Mouse (Mus musculus) heart, adult 9 months (tissue): ENCODE data around the gene Zan.
A peak's percentile ranks its signal among the peaks of the same experiment; 100 is the strongest.

Source experiments
- DNase-seq, 2 experiments: peaks; one replicate each; pipeline ENCODE4 v3.0.0; 2022; ENCODE audit warnings: low spot score in 2 of 2

The Zan gene

DNA sequence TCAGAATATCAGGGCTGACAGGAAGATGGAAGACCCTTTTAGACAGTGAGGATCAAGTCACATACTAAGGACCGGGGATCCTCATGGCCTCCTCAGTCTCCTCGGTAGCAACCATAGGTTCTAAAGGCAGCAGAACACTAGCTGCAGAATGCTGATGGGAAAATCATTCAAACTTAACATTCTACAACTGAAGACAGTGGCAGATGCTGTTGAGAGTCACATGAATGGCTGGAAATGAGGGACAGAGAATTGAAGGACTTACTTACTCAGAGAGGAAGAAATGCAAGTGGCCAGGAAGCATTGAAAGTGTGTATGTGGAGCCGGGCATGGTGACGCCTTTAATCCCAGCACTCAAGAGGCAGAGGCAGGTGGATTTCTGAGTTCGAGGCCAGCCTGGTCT lies at the start of gene Zan:
Gene Zan (minus strand): TSS at position 101 of the 400 bp plus-strand sequence.
- no peak for DNase-seq

DNA sequence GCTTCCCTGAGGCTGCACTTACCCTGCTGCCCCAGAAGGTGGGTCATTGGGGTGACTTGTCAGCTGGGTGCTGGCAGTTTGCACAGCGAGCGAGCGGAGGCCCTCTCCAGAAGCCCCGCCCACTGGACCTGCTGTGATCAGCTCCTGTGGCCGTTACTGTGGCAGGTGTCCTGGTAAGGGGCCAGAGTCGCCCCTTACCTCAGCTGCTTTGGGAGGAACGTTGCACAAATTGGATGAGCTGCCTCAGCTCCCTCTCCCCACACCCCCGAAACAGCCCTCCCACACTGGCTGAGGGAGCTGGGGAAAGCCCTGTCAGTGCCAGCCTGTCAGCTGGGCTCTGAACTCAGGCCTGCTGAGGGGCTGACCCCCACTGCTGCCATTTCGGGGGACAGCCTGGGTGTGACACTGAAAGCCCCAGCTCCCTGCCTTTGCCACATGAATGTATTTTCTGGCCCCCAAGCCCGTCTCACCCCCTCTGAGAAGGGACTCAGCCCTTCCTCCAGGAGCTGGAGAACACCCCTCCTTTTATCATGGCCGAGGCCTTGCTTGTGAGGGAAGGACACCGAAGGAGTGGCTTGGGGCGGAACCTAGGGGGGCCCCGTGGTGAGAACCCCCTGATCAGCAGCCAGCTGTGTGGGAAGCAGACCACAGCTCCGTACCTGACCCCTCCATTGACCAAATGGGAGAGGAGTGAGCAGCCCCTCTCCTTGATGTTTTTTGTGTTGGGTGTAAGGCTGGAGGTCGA lies 49.5 kb upstream of the Zan start:
- no peak for DNase-seq

DNA sequence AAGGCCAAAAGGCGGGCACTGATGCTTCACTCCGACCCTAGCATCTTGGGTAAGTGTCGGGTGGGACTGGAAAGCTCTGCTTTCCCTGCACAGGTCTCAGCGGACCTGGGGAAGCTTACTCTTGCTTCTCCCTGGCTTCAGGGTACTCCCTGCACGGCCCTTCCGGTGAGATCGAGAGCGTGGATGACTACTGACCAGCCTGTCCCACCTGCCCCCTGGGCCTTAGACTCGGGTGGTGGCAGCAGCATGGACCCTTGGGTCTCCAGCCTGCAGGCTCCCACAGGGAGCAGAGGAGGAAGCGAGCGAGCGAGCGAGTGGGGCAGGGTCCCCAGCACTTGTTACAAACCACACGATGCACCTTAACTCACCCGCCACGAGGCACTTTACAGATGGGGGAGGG lies 48.6 kb upstream of the Zan start:
- DNase-seq: no peak

DNA sequence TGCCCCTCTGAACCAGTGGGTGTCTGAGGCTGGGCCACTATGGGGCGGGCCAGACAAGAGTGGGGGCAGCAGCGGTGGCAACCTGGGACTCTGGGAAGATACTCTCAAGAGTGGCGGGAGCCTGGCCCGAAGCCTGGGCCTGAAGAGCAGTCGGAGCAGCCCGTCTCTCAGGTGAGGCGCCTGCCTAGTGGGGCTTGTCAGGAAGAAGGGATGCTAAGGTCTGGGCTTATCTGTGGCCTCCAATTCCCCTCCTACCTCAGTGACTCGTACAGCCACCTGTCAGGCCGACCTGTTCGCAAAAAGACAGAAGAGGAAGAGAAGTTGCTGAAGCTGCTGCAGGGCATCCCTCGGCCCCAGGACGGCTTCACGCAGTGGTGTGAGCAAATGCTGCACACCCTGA lies 47.8 kb upstream of the Zan start:
- DNase-seq: no peak

DNA sequence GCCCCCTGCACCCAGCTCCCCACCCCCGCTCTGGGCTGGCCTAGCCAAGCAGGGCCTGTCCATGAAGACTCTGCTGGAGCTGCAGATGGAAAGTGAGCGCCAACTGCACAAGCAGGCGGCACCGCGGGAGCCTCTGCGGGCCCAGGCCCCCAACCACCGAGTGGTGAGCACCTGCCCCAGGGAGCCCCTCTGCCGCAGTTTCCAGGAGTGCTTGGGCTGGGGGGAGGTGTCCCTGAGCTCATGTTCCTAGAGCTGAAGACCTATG lies 47.3 kb upstream of the Zan start:
- DNase-seq: no peak

DNA sequence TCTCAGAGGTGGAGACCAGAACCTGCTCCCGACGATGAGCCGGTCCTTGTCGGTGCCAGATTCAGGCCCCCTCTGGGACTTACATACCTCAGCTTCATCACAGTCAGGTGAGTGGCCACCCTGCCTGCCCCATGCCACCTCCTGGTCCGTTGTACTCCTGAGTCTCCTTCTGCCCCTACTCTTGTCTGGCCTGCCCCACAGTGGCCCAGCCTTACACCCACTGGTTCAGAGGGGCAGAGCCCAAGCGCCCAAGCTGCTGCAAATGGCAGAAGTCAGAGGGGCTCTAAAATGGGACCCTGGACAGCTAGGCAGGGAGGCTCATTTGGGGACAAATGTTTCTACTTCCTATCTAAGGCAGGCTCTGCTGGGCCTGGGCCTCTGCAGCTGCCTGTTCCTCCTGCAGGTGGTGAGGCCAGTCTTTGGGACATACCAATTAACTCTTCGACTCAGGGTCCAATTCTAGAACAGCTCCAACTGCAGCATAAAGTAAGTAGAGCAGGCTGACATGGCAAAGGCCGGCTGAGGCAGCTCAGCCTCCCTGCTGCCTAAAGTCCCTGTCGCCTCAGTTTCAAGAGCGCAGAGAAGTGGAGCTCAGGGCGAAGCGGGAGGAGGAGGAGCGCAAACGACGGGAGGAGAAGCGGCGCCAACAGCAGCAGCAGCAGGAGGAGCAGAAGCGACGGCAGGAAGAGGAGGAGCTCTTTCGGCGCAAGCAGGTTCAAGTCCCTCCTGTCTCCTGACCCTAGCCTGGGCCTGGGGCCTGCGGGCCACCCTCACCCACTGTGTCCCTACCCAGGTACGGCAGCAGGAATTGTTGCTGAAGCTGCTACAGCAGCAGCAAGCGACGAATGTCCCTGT lies 46.8 kb upstream of the Zan start:
- no peak for DNase-seq

DNA sequence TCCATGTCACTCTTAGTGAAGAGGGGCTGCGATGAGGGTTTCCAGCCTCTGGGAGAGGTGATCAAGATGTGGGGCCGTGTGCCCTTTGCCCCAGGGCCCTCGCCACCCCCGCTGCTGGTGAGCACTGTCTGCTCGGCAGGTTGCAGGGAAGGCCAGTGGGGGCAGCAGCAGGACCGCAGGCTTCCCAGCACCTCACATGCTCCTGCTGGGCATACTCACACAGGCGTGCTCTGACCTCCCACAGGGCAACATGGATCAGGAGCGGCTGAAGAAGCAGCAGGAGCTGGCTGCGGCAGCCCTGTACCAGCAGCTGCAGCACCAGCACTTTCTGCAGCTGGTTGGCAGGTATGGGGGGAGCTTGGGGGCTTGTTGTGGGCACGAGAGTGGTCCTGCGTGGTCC lies 45.8 kb upstream of the Zan start:
- DNase-seq: no peak

DNA sequence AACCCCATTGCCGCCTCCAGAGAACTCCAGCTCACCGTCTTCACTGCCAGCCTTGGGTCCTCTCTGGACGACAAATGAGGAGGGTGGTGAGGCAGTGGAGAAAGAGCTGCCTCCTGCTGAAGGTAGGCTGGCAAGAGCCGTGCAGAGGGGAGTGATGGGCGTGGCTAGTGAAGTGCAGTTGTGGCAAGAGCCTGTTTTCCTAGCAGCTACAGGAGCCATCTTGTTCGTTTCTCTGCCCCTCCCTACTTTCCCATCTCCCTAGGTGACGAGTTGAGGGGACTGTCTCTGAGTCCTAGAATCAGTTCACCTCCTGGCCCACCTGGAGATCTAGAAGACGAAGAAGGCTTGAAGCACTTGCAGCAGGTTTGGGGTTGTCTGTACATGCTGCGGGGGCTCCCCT lies 45.0 kb upstream of the Zan start:
- DNase-seq: no peak

DNA sequence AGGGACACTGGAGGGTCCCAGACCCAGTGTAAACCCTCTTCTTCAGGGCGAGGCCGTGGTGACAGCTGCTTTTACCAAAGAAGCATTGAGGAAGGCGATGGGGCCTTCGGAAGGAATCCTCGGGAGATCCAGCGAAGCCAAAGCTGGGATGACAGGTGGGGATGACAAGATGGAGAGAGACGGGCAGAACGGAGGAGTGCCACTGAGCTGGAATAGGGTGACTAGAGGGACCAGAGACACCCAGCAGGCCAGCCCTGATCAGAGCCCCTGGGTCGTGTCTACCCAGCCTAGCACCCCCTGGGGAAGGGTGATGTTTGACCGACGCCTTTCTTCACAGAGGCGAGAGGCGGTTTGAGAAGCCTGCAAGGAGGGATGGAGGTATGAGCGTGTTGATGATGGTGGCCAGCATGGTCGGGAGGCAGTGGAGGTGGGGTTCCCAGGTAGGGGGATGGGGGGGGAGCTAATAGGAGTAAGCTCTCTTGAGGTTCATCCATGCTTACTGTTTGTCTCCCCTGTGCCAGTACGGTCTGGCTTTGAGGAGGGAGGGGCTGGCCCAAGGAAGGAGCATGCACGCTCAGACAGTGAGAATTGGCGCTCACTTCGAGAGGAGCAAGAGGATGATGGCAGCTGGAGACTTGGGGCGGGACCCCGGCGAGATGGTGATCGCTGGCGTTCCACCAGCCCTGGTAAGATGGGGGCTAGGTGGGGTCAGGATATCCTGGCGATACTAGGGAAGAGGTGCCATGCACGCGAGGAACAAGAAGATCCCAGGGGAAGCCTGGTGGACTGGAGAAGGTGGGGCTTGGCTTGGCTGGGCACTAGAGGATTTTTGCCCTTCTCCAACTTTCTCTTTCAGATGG lies 43.1 kb upstream of the Zan start:
- DNase-seq: no peak

DNA sequence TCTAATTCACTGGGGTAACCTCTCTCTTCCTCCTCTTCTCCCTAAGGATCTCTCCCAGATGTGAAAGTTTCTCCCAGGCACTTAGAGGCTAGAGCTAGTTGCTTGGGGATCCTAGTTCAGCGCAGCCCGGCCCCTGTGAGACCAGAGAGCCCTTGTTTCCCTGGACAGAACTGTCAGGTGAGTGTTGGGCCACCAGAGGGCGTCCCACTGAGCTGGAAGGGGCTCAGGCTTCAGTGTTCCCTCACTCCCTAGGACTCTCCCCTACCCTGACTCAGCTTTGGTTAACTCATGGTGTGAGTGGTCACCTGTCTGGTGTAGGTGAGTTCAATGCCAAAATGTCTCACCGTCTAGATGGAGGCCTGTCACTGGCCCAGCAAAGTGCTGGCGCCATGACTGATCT lies 41.6 kb upstream of the Zan start, which contains the start of gene Gigyf1:
Gene Gigyf1 (plus strand): TSS at position 113 of the 400 bp plus-strand sequence.
- no peak for DNase-seq

DNA sequence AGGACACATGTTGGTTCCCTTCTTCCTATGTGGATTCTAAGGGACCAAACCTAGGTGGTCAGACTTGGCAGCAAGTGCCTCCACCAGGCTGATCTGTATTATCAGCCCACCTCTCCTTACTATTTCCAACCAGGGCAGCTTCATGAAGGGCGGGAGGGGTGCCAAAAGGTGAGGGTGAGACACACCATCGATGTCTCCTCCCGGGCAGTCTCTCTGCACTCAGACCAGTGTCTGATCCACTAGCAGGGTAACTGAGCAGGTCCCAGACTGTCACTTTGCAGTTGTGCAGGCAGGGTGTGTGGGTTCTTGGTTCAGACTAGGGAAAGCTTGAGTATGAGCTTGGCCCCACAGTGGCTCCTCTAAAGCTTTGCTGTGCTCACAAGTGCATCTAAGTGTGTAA lies 37.9 kb upstream of the Zan start:
- no peak for DNase-seq

DNA sequence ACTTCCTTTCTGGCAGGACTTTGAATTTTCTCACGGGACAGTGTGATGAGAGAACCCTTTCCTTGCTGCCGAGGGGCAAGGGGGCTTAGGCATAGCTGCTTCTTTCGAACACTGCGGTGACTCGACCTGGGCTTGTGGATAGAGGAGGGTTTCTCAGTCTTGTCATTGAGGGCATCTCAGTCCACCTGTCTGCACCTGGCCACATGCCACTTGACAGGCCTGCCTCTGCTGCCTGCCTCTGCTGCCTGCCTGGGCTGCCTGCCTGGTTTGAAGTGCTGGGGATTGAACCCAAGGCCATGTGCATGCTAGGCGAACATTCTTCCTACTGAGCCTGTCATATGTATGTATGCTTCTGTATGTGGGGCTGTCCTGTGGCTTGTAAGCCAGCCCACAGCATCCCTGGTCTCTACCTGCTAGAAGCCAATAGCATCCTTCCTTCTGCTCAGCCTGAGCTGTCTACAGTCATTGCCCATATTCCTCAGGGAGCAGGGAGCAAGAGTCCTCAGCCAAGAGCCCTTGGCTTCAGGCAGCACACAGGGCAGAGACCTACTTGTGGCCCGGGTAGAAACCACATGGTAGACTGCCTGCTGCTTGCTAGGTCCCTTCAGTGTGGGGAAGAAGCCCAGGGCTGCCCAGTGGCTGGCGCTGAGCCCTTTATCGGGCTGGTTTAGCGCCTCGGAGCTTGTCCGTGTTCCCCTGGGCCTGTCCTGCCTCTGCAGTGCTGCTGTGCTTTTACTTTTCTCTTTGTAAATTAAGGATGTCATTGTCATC lies 37.3 kb upstream of the Zan start:
- DNase-seq: no peak

DNA sequence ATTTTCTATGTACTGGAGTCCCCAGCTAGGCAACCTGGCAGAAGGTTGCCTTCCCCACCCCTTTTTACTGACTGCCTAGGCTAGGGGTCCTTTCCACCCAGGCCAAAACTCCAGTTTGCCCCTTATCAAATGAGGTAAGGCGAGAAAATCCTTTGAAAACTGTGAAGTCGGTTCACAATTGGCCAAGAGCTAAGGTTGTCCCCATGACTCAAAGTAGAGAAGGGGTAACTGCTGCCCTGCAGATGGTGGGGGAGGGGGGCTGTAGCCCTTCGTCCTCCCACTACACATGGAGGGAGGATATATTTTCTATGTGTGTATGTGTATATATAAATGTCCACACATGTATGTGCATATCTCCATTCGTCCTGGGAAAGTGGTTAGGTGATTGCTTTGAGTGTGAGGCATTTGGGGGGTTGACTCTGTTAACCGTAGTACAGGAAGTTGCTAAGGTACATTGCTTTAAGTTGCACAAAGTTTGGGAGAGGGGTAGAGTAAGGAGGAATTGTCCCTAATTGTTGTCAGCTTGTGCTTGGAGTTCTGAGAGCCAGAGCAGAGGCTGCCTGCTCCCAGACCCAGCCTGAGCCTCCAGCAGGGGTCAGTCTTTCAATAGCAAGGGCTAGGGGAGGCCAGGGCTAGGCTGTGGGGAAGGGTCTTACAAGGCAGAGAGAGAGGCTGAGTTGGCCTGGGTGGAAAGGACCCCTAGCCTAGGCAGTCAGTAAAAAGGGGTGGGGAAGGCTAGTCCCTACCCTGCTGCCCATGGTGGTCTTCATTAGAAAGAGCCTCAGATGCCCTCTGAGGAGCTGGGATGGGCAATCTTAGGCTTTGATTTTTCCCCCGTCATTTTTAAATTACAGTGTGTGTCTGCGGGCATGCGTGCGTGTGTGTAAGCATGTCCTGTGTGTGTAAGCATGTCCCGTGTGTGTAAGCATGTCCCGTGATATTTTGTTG lies 36.3 kb upstream of the Zan start:
- DNase-seq: no peak

DNA sequence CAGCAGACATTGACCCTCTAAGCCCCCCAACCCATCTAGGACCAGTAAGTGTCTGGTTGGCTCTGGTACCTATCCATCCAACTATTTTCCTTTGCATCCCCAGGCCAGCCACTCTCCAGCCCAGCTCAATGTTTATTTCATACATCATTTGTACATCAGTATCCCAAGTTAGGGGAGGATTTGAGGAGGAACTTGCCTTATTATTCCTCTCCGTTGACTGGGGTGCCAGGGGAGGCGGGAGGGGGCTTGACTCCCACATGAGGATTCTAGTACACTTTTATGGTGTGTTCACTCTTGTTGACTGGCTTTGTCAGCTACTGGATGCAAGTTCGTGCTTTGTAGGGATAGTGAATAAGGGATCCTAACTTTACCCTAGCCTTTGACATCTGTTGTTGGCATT lies 34.8 kb upstream of the Zan start:
- DNase-seq: no peak

DNA sequence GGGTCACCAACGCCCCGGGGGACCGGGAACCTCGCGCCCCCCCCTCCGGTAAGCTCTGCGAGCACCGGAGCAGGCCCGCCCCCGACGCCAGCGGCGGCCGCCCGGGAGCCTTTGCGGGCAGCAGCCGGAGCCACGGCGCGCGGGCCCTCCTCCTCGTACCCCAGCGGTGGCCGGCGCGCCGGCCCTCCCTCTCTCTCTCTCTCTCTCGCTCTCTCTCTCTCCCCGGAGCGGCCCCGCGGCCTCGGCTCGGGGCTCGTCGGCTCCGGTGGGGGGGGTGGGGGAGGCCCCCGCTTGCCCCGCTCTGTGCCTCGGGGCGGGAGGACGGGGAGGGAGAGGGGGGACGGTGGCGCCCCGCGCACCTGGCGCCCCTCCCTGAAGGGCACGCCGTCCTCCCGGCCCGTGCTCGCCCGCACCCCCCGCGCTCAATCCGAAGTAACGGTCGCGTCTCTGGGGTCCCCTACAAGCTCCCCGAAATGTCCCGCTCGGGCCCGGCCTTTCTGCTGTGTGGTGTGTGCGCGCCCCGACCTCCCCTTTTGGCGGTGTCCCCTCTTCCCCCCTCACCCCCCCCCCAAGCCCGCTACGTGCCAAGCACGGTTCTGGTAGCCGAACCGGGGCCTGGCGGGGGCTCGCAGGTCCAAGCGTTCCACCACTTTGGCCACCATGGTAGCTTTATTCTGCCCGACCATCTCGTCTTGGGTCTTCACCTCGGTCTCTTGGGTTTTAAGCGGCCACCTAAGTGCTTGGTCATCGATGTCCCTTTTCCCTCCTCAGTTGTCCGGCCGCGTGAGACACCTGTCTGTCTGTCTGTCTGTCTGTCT lies 33.9 kb upstream of the Zan start:
- DNase-seq: no peak

DNA sequence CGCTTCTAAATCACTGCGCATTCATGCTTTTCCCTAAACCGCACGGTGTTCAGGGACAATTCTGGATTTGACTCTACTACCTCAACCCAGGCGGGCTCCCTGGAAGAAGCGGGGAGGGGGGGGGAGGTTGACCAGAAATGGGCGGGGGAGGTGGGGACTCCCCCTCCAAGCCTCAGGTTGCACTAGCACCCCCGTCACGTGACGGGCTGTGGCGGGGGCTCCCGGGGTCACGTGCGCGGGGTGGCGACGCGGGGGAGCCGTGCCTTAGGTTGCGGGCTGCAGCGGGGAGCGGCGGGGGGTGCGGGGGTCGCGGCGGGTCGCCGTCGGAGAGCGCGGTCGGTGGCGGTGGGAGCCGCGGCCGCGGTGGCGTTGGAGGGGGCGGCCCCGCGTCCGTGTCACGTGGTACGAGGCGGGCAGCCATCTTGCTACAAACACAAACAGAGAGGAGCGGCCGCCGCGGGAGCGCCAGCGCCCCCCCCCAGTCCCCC lies 33.2 kb upstream of the Zan start:
- DNase-seq: peak; percentile 87 to 88

DNA sequence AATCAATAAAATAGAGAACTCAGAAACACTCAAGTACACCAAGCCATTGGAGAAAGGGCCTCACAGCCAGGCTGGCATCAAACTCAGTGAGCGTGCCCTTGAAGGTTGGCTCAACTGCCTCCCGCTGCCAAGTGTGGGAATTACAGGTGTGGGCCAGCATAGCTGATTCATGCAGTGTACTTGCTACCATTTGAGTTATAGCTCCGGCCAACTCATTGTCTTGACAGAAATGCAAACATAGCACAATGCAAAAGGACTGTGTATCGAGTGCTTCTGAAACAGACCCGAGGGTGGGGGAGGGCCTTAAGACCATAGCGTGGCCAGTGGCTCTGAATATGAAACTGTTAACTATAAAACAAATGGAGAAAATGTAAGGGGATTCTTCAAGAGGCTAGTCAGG lies 27.2 kb upstream of the Zan start:
- DNase-seq: no peak

DNA sequence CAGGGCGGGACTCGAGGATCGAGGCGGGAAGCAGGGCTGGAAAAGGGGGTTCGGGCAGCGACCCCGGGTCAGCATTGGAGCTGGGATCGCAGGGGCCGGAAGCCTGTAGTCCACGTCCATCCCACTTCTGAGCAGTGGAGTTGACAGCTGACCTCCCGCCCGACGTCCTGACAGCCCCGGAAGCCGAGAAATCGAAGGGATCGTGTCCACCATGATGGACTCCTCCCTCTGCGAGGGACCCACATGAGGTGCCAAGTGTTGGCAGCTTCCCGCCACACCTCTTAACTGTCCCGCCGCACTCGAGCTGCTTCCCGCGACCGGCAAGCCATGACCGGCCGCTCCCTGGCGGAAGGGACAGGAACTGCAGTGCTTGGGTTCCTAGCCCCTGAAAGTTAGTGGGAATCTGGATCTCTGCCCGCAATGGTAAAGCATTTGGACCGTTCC lies 25.8 kb upstream of the Zan start:
- no peak for DNase-seq
